Mouse (Mus musculus) adrenal gland, adult 8-10 months (tissue): ENCODE data around the gene Htr6. TPM values are rescaled to one million over a fixed set of nuclear protein-coding genes. Genes with fewer than 3 reads are reported as not detected.

Source experiments
- DNase-seq: peaks from one replicate; pipeline ENCODE4 v3.0.0; 2022
- total RNA-seq, 4 experiments: library from RNA; stranded (reverse); gene quantifications; 2 replicates each; pipeline ENCODE4 v1.2.4; 2022

Gene Htr6
- total RNA-seq, 4 experiments from 2014 or later, result 0.48 to 0.99 (median 0.84) TPM

DNA sequence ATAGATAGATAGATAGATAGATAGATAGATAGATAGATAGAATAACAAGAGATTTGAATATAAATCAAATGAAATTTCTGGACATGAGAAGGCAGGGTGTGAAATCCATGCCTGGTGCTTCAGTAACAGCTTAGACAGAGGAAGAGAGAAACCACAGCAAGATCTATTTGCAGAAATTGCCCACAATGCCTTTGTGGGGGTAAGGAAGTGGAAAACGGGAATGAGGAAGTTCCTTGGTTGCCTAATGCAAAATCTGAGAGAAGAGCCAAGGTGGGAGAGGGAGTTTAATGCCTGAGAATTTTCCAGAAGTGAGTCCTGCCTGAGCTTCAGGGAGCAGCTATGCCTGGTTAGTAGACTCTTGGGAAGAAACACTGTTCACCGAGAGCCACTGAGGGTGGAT lies 31.8 kb downstream of the Htr6 start:
- DNase-seq, result no peak

DNA sequence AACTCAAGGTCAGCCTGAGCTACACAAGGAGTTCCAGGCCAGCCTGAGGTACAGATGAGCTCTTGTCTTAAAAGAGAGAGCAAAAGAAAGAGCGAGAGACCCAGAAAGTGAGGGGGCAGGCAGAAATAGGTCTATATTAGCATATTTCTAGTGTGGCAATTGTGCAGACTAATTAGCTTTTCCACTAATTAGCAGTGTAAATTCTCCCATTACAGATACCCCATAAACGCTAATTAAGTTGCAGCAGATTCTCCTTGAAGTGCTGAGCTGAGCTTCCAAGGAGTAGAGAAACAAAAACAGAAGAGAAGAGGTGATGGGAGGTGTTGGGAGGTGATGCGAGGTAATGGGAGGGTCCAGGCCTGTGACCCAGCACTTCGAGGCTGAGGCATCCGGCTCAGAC lies 32.8 kb downstream of the Htr6 start:
- DNase-seq, result no peak

DNA sequence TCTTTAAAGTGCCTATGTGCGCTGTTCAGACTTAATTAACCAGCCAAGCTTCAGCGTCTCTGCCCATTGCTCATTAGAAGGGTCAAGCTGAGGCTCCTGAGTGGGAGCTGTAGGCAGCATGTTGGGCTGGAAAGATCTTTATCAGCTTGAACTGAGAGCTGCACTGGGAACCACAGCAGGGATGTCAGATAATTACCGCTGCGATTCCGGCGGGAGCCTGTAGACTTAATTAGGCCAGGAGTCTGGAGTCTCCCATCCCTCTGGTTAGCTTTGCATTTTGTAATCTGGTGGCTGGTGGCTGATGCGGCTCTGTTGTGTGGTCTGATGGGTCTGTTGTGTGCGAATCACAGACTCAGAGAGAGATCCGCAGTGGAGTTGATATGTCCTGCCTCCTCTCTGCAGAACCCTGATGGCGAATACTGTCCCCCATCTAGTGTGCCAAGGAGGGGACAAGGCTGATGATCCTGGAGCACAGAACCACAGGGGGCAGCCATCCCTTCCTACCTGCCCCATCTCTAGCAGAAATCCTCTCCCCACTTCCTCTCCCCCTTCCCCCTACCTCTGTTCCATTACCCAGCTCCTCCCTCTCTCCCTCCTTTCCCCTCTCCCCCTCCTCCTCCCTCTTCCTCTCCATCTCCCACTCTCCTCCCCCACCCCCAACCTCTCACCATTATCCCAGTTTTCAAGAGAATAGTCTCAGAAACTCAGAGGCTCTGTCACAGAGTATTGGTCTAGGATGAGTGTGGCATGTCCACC lies 35.1 kb downstream of the Htr6 start:
- no peak for DNase-seq

DNA sequence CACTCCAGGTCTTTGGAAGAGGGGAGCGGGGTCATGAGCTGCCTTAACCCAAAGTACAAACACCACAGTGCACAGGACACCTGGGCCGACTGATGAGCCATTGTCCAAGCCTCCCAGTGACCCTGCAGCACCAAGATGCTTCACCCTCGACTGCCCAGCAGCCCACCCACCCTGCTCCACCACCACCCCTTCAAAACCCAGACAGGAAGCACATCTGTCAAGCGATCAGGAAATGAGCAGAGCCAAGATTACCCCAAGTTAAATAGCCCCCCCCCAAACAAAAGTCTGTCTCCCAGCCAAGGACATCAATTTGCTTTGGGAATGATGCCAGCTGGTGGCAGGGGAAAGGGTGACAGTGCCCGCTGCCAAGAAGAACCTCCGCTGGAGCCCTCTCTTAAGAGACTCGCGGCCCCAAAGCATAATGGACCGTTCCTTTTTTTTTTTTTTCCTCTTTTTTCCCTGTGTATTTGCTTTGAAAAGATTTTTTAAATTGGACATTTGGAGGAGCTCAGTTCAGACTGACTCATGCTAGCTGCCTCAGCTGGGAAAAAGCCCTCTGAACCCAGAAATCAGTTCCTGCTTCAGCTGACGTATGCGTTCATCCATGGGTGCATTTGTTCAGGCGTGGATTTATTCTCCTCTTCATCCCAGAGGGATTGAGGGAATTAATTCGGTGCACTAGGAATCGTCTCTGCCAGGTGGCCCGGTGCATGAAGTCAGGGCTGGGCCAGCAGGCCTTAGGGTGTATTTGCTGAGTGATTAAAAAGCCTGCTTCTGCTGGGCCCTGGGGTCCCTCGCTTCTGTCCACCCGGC lies 37.4 kb downstream of the Htr6 start:
- DNase-seq, result peak; percentile 35

DNA sequence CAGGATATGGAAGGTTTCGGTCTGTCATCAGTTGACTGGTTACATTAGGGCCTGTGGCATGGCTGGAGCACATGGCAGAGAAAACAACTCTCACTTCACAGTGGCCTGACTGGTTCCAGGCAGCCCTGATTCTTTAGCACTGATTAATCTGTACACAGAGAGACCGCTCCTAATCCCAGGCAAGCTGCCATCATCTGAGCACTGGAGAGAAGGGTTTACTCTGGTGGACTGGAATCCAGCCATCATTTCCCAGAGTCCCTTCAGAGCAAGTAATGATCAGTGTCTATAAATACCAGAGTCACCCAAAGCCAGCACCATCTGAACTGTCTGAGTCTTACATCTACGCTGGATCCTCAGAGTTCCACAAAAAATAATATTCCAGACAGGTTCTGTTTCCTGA lies 39.6 kb downstream of the Htr6 start:
- DNase-seq, result no peak

DNA sequence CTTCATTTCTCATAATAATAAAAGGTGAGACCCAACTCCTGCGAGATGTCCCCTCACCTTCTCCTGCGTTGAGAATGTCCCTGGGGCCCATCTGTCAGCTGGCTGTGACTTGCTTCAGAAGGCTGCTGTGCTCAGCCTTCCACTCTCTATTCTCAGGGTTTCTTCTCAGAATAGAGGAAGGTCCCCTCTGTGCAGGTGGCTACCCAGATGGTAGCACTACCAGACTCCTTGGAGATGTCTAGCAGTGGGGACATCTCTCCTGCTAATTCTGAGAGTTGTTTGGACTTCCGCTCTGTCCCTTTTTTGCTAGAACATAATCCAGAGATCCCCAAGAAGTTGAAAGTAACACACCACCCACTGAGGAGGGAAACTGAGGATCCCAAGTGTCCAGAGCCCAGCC lies 40.4 kb downstream of the Htr6 start:
- no peak for DNase-seq

DNA sequence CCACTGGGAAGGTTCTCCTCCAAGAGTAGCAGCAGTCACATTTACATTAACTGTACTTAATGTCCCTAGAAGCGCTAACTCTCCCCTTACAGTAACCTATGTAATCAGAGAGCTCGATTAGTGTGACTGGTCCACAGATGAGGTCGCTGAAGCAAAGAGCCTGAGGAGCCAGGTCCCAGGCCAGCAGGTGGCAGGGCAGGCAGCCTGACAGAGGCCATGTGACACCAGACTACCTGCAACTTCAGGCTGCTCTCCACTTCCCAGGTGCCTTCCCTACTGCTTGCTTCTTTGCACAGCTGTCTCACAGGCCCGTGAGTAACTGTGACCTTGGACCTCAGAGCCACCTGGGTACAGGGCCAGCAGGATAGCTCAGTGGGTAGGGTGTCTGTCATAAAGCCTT lies 40.8 kb downstream of the Htr6 start:
- DNase-seq, result no peak

DNA sequence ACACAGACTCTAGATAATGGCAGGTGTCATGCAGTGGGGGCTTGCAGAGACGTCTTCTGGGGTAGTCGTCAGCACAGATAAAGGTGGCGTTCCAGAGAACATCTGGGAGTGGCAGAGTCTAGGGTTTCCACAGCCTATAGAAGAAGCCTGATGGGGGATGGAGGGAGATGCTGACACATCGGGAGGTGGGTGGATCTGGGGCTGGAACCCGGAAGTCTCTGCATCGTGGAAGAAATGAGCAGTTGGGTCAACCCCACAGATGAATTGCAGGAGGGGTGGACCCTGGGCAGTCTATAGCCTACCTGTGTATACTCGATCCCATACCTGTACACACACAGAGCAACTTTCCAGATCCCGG lies 41.4 kb downstream of the Htr6 start:
- no peak for DNase-seq

DNA sequence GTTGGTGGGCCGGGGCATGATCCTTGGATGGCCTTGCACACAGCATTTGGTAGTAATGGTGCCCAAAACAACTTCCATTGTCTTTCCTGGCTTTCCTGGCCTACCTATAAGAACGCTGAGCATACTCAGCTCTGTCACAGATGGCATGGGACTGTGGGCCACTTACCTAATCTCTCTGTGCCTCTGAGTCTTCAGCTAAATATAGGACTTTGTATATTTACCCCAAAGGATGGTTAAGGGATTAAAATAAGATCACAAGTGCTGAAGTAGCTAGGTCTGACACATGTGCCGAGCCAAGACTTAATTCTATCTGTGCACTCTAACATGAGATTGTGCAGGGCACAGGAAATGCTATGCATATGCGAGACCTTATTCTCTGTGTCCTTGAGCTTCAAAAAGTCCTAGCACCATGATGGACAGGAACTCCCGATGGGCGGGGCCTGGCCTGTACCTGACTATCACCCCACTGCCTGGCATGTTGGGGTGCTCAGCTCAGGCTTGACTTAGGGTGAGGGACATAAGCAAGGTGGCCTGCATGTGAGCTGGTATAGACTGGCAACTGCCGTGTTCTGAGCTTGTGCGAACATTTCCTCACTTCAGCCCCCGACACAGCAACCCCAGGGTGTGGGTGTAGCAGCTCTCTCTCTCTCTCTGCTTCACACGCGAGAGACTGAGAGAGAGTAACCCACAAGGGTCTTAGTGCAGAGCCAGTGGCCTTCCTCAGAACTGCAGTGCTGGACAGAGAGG lies 41.9 kb downstream of the Htr6 start:
- DNase-seq, result no peak

DNA sequence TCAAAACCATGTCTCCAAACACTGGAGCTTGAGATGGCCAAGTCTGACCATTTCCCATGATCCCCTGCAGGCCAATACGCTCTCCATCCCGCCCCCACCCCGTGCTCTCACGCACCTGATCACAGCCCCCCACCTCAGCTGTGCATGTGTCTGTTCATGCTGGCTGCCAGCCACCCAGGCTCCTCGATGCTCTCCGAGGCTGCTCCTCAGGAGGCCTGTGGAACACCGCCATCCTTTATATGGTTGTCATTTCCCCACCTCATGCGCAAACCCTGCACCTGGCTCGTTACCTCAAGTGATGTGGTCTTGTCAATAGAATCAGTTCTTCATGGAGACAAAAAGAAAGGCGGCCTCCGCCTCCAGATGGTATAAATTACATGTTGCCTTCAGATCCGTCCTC lies 42.8 kb downstream of the Htr6 start:
- DNase-seq, result no peak

DNA sequence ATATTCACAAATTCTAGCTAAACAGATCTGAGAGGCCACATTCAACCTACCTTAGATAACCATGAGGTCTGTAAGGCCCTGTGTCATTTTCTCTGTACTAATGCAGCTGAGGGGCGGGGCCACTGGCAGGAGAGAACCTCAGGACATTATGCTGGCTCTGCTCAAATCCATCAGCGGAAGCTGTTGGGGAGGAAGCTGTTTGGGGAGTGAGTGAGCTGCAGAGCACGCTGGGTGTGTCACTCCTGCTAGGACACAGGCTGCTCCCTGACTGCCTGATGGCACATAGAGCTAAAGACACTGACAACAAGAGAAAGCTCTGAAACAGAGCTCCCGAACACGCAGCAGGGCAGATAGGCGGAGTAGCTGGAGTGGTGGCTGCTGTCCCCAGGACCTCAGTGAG lies 44.7 kb downstream of the Htr6 start:
- DNase-seq, result no peak

DNA sequence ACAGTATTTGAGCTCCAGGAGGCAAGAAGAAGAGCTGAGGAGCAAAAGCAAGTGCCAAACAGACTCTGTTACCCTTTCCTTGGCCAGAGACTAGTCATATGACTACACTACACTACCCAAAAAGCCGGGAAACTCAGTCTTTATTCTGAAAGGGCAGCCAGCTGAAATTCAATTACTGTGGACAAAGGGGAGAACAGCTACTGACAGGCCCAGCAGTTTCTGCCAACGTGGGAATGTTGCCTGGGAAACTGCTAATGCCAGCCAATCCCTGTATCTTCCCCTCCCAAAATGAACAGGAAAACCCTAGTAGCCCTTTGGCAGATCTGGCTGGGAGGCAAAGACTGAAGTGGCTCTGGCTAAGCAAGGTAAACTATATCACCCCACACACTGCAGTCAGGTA lies 51.0 kb downstream of the Htr6 start:
- DNase-seq, result no peak

DNA sequence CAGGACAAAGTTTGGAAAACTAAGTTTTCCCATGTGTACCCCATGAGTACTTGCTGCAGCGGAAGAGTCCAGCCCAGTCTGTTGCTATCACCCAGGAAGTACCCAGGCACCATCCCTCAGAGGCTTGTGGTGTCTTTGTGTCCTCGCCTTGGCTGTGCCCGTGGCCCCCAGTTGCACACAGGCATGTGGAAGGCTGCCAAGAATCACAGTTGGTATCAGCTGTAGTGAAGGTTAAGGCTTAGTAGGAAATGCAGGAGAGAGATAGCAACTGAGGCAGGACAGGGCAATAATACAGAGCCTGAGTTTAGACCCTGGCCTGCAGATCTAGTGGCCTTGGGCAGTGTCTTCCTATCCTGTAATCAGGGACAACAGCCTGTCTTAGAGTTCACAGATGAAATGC lies 55.0 kb downstream of the Htr6 start:
- DNase-seq, result peak; percentile 44

DNA sequence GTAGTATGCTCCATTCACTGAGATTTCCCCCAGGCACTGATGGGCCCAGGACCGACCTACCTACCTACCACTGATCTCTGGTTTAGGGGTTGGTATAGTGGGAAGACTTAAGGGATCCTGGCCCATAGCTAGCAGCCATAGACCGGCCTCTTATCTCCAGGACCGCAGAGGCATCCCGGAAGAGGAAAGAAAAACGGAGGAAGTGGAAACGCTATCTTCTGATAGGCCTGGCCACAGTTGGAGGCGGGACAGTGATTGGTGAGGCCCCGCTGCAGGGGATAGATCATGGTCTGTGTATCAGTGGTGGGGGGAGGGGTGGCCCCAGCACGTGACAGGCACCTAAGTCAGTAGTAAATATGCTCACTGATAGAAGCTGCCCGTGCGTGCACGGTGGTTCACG lies 56.0 kb downstream of the Htr6 start:
- no peak for DNase-seq

DNA sequence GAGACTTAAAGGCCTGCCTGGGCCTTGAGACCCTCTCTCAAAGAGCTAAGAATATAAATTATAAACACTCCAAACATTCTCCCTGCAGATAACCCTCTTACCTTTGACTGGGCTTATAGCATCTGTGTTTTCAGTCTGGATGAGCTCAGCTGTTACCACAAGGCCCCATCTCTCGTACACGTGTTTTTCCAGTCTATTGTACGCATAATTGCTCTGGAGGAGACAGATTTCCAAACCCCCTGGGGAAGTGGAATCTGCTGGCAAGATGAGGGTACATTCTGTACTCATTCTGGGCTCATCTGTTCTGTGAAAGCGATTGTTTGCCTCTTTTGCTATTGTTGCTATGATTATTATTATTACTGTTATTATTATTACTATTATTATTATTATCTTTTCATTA lies 56.4 kb downstream of the Htr6 start:
- DNase-seq, result no peak

DNA sequence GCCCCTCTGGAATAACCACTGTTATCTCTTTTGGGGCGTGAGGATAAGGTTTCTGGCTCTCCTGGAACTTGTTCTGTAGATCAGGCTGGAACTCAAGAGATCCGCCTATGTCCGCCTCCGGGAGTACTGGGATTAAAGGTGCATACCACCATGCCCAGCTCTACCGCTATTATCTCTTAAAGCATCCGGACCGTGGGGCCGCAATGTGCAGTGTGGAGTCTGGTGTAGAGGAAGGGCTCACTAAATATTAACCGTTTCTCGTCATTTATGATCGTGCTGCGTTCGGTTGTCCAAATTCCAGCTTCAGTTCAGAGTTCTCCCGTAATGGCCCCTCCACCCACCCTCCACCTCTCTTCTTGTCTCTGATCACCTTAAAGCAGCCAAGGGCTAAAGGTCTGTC lies 57.0 kb downstream of the Htr6 start:
- no peak for DNase-seq

DNA sequence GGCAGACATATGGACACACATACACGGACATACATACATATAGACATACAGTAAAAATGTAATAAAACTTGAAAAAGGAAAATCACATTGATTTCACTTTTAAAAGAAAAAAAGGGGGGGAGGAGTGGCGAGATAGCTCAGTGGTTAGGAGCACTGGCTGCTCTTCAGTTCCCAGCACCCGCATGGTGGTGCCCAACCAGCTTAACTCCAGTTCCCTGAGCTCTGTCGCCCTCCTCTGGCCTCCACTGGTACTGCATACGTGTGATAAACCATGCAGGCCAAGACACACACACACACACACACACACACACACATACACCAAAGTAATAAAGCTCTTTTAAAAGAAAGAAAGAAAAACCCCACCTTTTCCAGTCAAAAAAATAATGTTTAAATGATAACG lies 60.6 kb downstream of the Htr6 start:
- no peak for DNase-seq

DNA sequence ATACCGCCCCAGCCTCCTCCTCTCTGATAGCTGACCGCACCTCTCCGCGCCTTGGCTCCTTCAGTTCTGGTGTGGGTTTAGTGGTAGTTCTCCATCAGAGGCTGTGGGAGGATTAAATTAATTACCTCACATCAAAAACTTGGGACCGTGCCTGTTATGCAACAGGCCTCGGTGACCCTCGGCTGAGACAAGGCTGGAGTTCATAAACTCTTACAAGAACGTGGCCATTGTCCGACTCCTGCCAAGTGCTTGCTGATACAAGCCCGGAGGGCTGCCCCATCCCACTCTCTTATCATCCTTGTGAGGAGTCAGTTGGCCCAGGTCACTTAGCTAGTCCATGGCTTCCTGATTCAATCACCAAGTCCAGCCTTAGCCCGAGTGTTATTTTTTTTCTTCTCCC lies 62.1 kb downstream of the Htr6 start:
- peak; percentile 47 for DNase-seq

DNA sequence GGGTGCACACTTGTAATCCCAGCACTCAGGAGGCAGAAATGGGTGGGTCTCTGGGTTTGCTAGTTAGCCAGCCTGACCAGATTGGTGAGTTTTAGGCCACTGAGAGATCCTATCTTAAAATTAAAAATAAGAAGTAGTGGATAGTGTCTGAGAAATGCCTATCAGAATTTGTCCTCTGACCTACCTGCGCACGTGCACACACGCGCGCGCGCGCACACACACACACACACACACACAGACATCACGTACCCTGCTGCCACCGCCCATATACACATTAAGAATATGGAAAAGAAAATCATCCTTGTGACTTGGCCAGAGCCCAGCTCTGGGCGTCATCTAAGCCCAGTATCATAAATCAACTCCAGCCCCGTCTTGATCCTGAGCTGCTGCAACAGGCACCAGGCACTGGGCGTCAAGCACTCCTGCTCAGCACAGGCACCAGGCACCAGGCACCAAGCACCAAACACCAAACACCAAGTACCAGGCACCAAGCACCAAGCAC lies 64.1 kb downstream of the Htr6 start:
- DNase-seq, result no peak
